Mouse (Mus musculus): ENCODE results near the gene Peli3. TPM values are rescaled to one million over a fixed set of nuclear protein-coding genes. Genes with fewer than 3 reads are reported as not detected.

The Peli3 gene
- polyA plus RNA-seq, 1 experiment, result 22.6 TPM

GRCm38 (mm10) chr19:4927904-4928531 is 14.9 kb downstream of the Peli3 start, which contains the start of gene Dpp3:
Gene Dpp3 (minus strand): TSS chr19:4928287.
- peak within 1 kb of the TSS; percentile 19; the same call in 1 of the 2 replicates for H3K27ac ChIP-seq (ENCODE audit: insufficient read depth, low read length)
- peaks cover 7% of the 10 kb centered on the region for H3K4me1 ChIP-seq (ENCODE audit: control insufficient read depth, insufficient read depth, low read length)
- no peaks in the 10 kb centered on the region for H3K27me3 ChIP-seq (ENCODE audit: control insufficient read depth, insufficient read depth, low read length)
- H3K4me3 ChIP-seq (replicated peaks; ENCODE audit: insufficient read depth, low read depth, low read length), result peak within 1 kb of the TSS; percentile 74
- DNase-seq, result peak; percentile 95 to 97
- under 1% methylated on average over 32 of the region's 32 CpGs for WGBS
- TF ChIP-seq POLR2A (IDR thresholded peaks at IDR 0.05; ENCODE audit: borderline replicate concordance, insufficient read depth, low read length) (peak; percentile 78), CTCF (IDR thresholded peaks at IDR 0.05; ENCODE audit: borderline replicate concordance, insufficient read depth, low read depth, low read length) (no peak)

GRCm38 (mm10) chr19:4925121-4925860 is 17.6 kb downstream of the Peli3 start:
- TF ChIP-seq POLR2A (IDR thresholded peaks at IDR 0.05; ENCODE audit: borderline replicate concordance, insufficient read depth, low read length) (no peak), CTCF (IDR thresholded peaks at IDR 0.05; ENCODE audit: borderline replicate concordance, insufficient read depth, low read depth, low read length) (no peak)
- whole genome bisulfite sequencing, result 95% methylated on average over 11 of the region's 11 CpGs
- no peaks in the 10 kb centered on the region for H3K27me3 ChIP-seq (ENCODE audit: control insufficient read depth, insufficient read depth, low read length)
- peaks cover 4% of the 10 kb centered on the region for H3K4me1 ChIP-seq (ENCODE audit: control insufficient read depth, insufficient read depth, low read length)
- H3K4me3 ChIP-seq (replicated peaks; ENCODE audit: insufficient read depth, low read depth, low read length), result no peak overlapping the region
- no peak overlapping the region for H3K27ac ChIP-seq (ENCODE audit: insufficient read depth, low read length)
- no peak for DNase-seq

DNA sequence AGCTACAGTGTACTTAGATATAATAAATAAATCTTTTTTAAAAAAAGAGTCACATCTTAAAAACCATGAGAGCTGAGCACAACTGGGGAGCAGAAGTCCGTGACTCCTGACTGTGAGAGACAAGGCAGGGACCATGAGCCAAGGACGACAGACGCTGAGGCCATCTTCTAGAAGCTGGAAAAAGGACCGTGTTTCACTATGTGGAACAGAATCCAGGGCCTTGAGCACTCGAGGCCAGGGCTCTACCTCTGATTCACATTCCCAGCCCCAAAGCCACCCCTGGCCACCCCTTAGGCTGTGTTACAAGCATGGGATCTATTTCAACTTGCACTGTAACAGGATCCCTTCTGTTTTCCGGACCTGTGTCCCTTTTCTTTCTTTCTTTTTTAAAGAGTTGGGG is 23.3 kb downstream of the Peli3 start:
- TF ChIP-seq CTCF (IDR thresholded peaks at IDR 0.05; ENCODE audit: borderline replicate concordance, insufficient read depth, low read depth, low read length) (no peak), POLR2A (IDR thresholded peaks at IDR 0.05; ENCODE audit: borderline replicate concordance, insufficient read depth, low read length) (no peak)
- DNase-seq, result no peak
- WGBS, result 81% methylated on average over 6 of the region's 6 CpGs
- Histone ChIP-seq H3K27me3 (ENCODE audit: control insufficient read depth, insufficient read depth, low read length) (no peaks in the 10 kb centered on the region), H3K27ac (ENCODE audit: insufficient read depth, low read length) (no peak overlapping the region), H3K4me3 (replicated peaks; ENCODE audit: insufficient read depth, low read depth, low read length) (no peak overlapping the region), H3K4me1 (ENCODE audit: control insufficient read depth, insufficient read depth, low read length) (no peaks in the 10 kb centered on the region)

DNA sequence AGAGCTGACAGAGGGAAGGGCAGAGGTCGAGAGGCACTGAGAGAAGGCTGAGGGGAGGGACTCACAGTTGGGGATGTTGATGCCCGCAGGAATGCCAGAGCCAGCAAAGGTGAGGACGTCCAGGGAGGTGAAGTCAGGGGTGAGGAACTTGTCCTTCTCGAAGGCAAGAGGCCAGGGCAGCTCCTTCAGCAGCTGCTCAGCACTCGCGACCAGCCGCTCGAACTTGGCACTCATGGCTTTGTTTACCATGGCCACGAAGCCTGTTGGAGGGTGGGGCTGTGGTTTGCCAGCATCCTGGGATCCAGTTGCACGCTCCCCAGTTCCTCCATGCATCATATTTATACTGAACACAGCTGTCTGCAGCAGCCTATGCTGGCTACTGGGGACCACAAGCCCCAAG is 26.1 kb downstream of the Peli3 start:
- H3K27me3 ChIP-seq (ENCODE audit: control insufficient read depth, insufficient read depth, low read length), result no peaks in the 10 kb centered on the region
- H3K4me3 ChIP-seq (replicated peaks; ENCODE audit: insufficient read depth, low read depth, low read length), result no peak overlapping the region
- DNase-seq, result no peak
- H3K4me1 ChIP-seq (ENCODE audit: control insufficient read depth, insufficient read depth, low read length), result no peaks in the 10 kb centered on the region
- 71% methylated on average over 10 of the region's 10 CpGs for WGBS
- no peak overlapping the region for H3K27ac ChIP-seq (ENCODE audit: insufficient read depth, low read length)
- TF ChIP-seq CTCF (IDR thresholded peaks at IDR 0.05; ENCODE audit: borderline replicate concordance, insufficient read depth, low read depth, low read length), result no peak
- TF ChIP-seq POLR2A (IDR thresholded peaks at IDR 0.05; ENCODE audit: borderline replicate concordance, insufficient read depth, low read length), result no peak

- DNase-seq, result no peak
- TF ChIP-seq CTCF (IDR thresholded peaks at IDR 0.05; ENCODE audit: borderline replicate concordance, insufficient read depth, low read depth, low read length), result no peak
- no peak for TF ChIP-seq POLR2A (IDR thresholded peaks at IDR 0.05; ENCODE audit: borderline replicate concordance, insufficient read depth, low read length)
- Histone ChIP-seq H3K4me1 (ENCODE audit: control insufficient read depth, insufficient read depth, low read length) (no peaks in the 10 kb centered on the region), H3K27me3 (ENCODE audit: control insufficient read depth, insufficient read depth, low read length) (no peaks in the 10 kb centered on the region), H3K27ac (ENCODE audit: insufficient read depth, low read length) (no peak overlapping the region), H3K4me3 (replicated peaks; ENCODE audit: insufficient read depth, low read depth, low read length) (no peak overlapping the region)
- 89% methylated on average over 15 of the region's 15 CpGs for WGBS
These were observed 26.9 kb downstream of the Peli3 start for GRCm38 (mm10) chr19:4915924-4916603.

DNA sequence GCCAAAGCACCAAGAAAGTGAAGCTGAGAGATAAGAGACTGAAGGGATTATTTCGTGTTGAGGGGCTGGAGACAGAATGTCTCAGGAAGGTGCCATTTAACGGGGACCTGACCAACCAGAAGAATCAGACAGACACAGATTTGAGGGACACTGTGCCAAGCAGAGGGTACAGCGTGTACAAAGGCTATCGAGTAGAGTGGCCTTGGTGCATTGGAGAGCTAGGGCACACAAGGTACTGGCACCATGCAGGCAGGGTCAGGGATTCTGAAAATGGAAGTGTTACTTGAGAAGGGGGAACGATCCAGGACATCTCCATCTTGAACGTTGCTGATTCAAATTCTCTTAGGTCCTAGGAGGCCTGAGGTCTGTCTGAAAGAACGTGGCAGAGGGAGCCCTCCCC is 33.6 kb downstream of the Peli3 start:
- Histone ChIP-seq H3K27me3 (ENCODE audit: control insufficient read depth, insufficient read depth, low read length) (no peaks in the 10 kb centered on the region), H3K4me3 (replicated peaks; ENCODE audit: insufficient read depth, low read depth, low read length) (no peak overlapping the region), H3K4me1 (ENCODE audit: control insufficient read depth, insufficient read depth, low read length) (peaks cover 2% of the 10 kb centered on the region; the same call in 1 of the 2 replicates), H3K27ac (ENCODE audit: insufficient read depth, low read length) (no peak overlapping the region)
- 89% methylated on average over 7 of the region's 7 CpGs for WGBS
- no peak for DNase-seq
- TF ChIP-seq CTCF (IDR thresholded peaks at IDR 0.05; ENCODE audit: borderline replicate concordance, insufficient read depth, low read depth, low read length) (no peak), POLR2A (IDR thresholded peaks at IDR 0.05; ENCODE audit: borderline replicate concordance, insufficient read depth, low read length) (no peak)

- WGBS, result 69% methylated on average over 4 of the region's 4 CpGs
These were observed 34.8 kb downstream of the Peli3 start for GRCm38 (mm10) chr19:4908107-4908506.

More at GRCm38 (mm10) chr19:4908107-4908506, 34.8 kb downstream of the Peli3 start:
- no peak for DNase-seq
- no peak overlapping the region for H3K4me3 ChIP-seq (replicated peaks; ENCODE audit: insufficient read depth, low read depth, low read length)
- H3K4me1 ChIP-seq (ENCODE audit: control insufficient read depth, insufficient read depth, low read length), result peaks cover 2% of the 10 kb centered on the region; the same call in 1 of the 2 replicates
- H3K27ac ChIP-seq (ENCODE audit: insufficient read depth, low read length), result no peak overlapping the region
- no peaks in the 10 kb centered on the region for H3K27me3 ChIP-seq (ENCODE audit: control insufficient read depth, insufficient read depth, low read length)
- no peak for TF ChIP-seq POLR2A (IDR thresholded peaks at IDR 0.05; ENCODE audit: borderline replicate concordance, insufficient read depth, low read length)
- TF ChIP-seq CTCF (IDR thresholded peaks at IDR 0.05; ENCODE audit: borderline replicate concordance, insufficient read depth, low read depth, low read length), result peak; percentile 47; the same call in 1 of the 2 replicates

Measured in cerebellum, adult 2 months (tissue).